Mouse (Mus musculus) stomach, embryonic 16.5 days (tissue): Measurements from ENCODE around the gene Stard3nl. TPM values are rescaled to one million over a fixed set of nuclear protein-coding genes. Genes with fewer than 3 reads are reported as not detected.
"Not testable (repeated sequence)": the region's sequence is repeated elsewhere in the genome, so short reads cannot be mapped to it uniquely, and the experiment has no call there.

Experiments
- ATAC-seq: fragments of 200-750 bp; cut with Nextera tagmentation; 2 replicates; pipeline ENCODE4 v1.8.0; 2017; ENCODE audit warnings: moderate number of reproducible peaks, moderate TSS enrichment; ENCODE audit not compliant: insufficient read depth, low FRiP score
- H3K27ac ChIP-seq: fragments of 300-500 bp; sonication (generic); 2 replicates; pipeline ENCODE4 v1.5.1; 2014; ENCODE audit warnings: low read length
- H3K27me3 ChIP-seq: fragments of 300-500 bp; sonication (generic); 2 replicates; pipeline ENCODE4 v1.6.1; 2014; ENCODE audit warnings: low read length, control low read depth, mixed read lengths; ENCODE audit not compliant: control insufficient read depth, insufficient read depth
- H3K36me3 ChIP-seq: fragments of 300-500 bp; sonication (generic); 2 replicates; pipeline ENCODE4 v1.6.1; 2014; ENCODE audit warnings: low read length; ENCODE audit not compliant: control insufficient read depth, insufficient read depth
- H3K4me1 ChIP-seq: fragments of 300-500 bp; sonication (generic); 2 replicates; pipeline ENCODE4 v1.6.1; 2014; ENCODE audit warnings: low read length, control low read depth, mixed read lengths; ENCODE audit not compliant: control insufficient read depth, insufficient read depth
- H3K4me2 ChIP-seq: fragments of 300-500 bp; sonication (generic); 2 replicates; pipeline ENCODE4 v1.6.1; 2014; ENCODE audit warnings: low read depth, low read length, mixed read lengths
- H3K4me3 ChIP-seq: fragments of 300-500 bp; sonication (generic); replicated peaks from 2 replicates; pipeline ENCODE4 v1.5.1; 2014; ENCODE audit warnings: mild to moderate bottlenecking, low read length
- H3K9ac ChIP-seq: fragments of 300-500 bp; sonication (generic); 2 replicates; pipeline ENCODE4 v1.6.1; 2014; ENCODE audit warnings: low read length
- H3K9me3 ChIP-seq: fragments of 300-500 bp; sonication (generic); replicated peaks from 2 replicates; pipeline ENCODE4 v1.6.1; 2016; ENCODE audit warnings: low read length, control low read depth; ENCODE audit not compliant: control insufficient read depth
- WGBS: fragments of 180-500 bp; shearing (Covaris S2); extraction: QIAGEN DNeasy Blood & Tissue Kit; methylation state at CpG from one replicate; pipeline ENCODE4 v1.1.7; 2014; 5-methylcytosine and 5-hydroxymethylcytosine counted together
- polyA plus RNA-seq: library from polyadenylated mRNA; unstranded; fragments of >200 nt; fragmentation: Nextera tagmentation; extraction: Ambion mirVana; gene quantifications from 2 replicates; pipeline ENCODE4 v1.2.1, GENCODE M21; 2015

The Stard3nl gene
- polyA plus RNA-seq, 1 experiment from 2014 or later: 104 TPM

DNA sequence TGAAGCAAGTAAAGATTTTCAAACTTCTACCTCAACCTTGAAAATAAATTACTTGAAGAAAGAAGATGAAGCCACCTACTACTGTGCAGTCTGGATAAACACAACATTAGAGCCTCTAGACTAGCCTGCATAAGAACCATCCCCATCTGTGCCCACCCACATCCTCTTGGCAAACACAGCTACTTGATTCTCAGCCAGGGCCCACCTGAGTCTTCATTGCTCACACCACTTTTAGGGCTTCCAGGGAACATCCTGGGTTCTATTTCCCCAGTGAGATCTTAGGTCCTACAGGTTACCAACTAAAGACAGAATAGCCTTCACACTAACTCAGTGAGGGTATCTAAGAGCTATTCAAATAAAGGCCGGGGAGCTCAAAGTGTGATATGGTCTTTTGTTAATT is 55.2 kb downstream of the Stard3nl start:
- H3K9me3 ChIP-seq, ATAC-seq, H3K4me1 ChIP-seq, H3K9ac ChIP-seq, H3K4me3 ChIP-seq, H3K36me3 ChIP-seq, H3K27ac ChIP-seq, H3K27me3 ChIP-seq, H3K4me2 ChIP-seq: not testable (repeated sequence)
- WGBS: 75% methylated on average over 1 of the region's 1 CpGs

DNA sequence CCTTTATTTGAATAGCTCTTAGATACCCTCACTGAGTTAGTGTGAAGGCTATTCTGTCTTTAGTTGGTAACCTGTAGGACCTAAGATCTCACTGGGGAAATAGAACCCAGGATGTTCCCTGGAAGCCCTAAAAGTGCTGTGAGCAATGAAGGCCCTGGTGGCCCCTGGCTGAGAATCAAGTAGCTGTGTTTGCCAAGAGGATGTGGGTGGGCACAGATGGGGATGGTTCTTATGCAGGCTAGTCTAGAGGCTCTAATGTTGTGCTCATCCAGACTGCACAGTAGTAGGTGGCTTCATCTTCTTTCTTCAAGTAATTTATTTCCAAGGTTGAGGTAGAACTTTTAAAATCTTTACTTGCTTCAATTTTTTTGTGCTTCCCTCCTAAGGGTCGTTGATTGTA is 59.3 kb downstream of the Stard3nl start:
- H3K9me3 ChIP-seq, H3K27ac ChIP-seq, H3K36me3 ChIP-seq, H3K4me2 ChIP-seq, H3K27me3 ChIP-seq, ATAC-seq, H3K9ac ChIP-seq, H3K4me3 ChIP-seq, H3K4me1 ChIP-seq: not testable (repeated sequence)
- WGBS: 80% methylated on average over 1 of the region's 1 CpGs

Other genes starting within 250 kb of the Stard3nl start
- 16.7 and 18.2 TPM in 2 replicates for gene Epdr1, start 224.1 kb upstream of the Stard3nl start, polyA plus RNA-seq
- gene Sfrp4, start 227.3 kb upstream of the Stard3nl start, polyA plus RNA-seq: 12.0 and 12.2 TPM in 2 replicates